Mouse (Mus musculus) heart, adult 9 months (tissue): ENCODE data around the gene Nphs1.
"Not testable (repeated sequence)": the region's sequence is repeated elsewhere in the genome, so short reads cannot be mapped to it uniquely, and the experiment has no call there.

ENCODE experiments used
- DNase-seq, 2 experiments: peaks; one replicate each; pipeline ENCODE4 v3.0.0; 2022; ENCODE audit warnings: low spot score in 2 of 2

The Nphs1 gene

GRCm38 (mm10) chr7:30492765-30493164 is 34.6 kb downstream of the Nphs1 start:
- peak; percentile 37 to 54 for DNase-seq

- DNase-seq: no peak
Measured at GRCm38 (mm10) chr7:30493401-30493931, 35.4 kb downstream of the Nphs1 start, which contains the start of gene Prodh2. Gene Prodh2, plus strand, starts transcription at chr7:30493622.

GRCm38 (mm10) chr7:30495506-30496042 is 37.5 kb downstream of the Nphs1 start:
- not testable (repeated sequence) for DNase-seq

- DNase-seq: not testable (repeated sequence)
Measured at GRCm38 (mm10) chr7:30501159-30501558, 43.0 kb downstream of the Nphs1 start.

- DNase-seq: no peak
Measured at GRCm38 (mm10) chr7:30508061-30508460, 49.9 kb downstream of the Nphs1 start.

GRCm38 (mm10) chr7:30515003-30515760 is 57.1 kb downstream of the Nphs1 start:
- no peak for DNase-seq

GRCm38 (mm10) chr7:30518325-30518724 is 60.2 kb downstream of the Nphs1 start:
- no peak for DNase-seq

- DNase-seq: no peak
Measured at GRCm38 (mm10) chr7:30520396-30520795, 62.3 kb downstream of the Nphs1 start.

- DNase-seq: no peak
Measured at GRCm38 (mm10) chr7:30520856-30521255, 62.7 kb downstream of the Nphs1 start.

- DNase-seq: no peak
Measured at GRCm38 (mm10) chr7:30522871-30523270, 64.8 kb downstream of the Nphs1 start.

GRCm38 (mm10) chr7:30524487-30524886 is 66.4 kb downstream of the Nphs1 start:
- DNase-seq: no peak

- no peak for DNase-seq
Measured at GRCm38 (mm10) chr7:30525954-30526353, 67.8 kb downstream of the Nphs1 start.

GRCm38 (mm10) chr7:30526399-30526798 is 68.3 kb downstream of the Nphs1 start:
- DNase-seq: no peak

- no peak for DNase-seq
Measured at GRCm38 (mm10) chr7:30526981-30527380, 68.9 kb downstream of the Nphs1 start.

GRCm38 (mm10) chr7:30531291-30531815 is 73.2 kb downstream of the Nphs1 start:
- no peak for DNase-seq

GRCm38 (mm10) chr7:30532931-30533330 is 74.8 kb downstream of the Nphs1 start:
- no peak for DNase-seq

- DNase-seq: no peak
Measured at GRCm38 (mm10) chr7:30533941-30534632, 76.0 kb downstream of the Nphs1 start.

GRCm38 (mm10) chr7:30534633-30535577 is 76.8 kb downstream of the Nphs1 start, which contains the start of gene Arhgap33:
Gene Arhgap33, minus strand, starts transcription at chr7:30535060.
- peak; percentile 90 to 93 for DNase-seq
